Mouse (Mus musculus) adrenal gland, postnatal 10 days (tissue): ENCODE measurements around the gene Olfml1. TPM values are rescaled to one million over a fixed set of nuclear protein-coding genes. Genes with fewer than 3 reads are reported as not detected.

ENCODE experiments used
- DNase-seq: peaks from one replicate; pipeline ENCODE4 v3.0.0; 2021; ENCODE audit warnings: mixed read lengths
- long read RNA-seq, 2 experiments: library from polyadenylated mRNA; stranded (forward); transcript quantifications; one replicate each; pipeline ENCODE4 v2.0.0; 2021
- total RNA-seq, 2 experiments: library from RNA; stranded (reverse); gene quantifications; 2 replicates each; pipeline ENCODE4 v1.2.3; 2021

The Olfml1 gene
- total RNA-seq, result 10 to 100 TPM in 1 of 2 experiments, 1 to 10 TPM in 1; 9.9 to 12.4 TPM
- long read RNA-seq, experiment 1, transcript Olfml1-201 (3 exons, 1,685 nt), result major isoform, 9 of 11 reads
- long read RNA-seq, experiment 1, partial matches to known transcripts, result 0 of 11 reads
- long read RNA-seq, experiment 1, other reads (novel, unspliced or antisense), result 2 of 11 reads
- long read RNA-seq, experiment 2, transcript Olfml1-201 (3 exons, 1,685 nt), result major isoform, 9 of 9 reads
- long read RNA-seq, experiment 2, partial matches to known transcripts, result 0 of 9 reads
- long read RNA-seq, experiment 2, other reads (novel, unspliced or antisense), result 0 of 9 reads

- DNase-seq, result peak; percentile 11
Measured at GRCm38 (mm10) chr7:107567261-107567671, at the start of gene Olfml1. Gene Olfml1 (plus strand): TSS chr7:107567446.

- no peak for DNase-seq
Measured at GRCm38 (mm10) chr7:107519256-107520025, 47.8 kb upstream of the Olfml1 start.

GRCm38 (mm10) chr7:107521411-107521810, 45.8 kb upstream of the Olfml1 start:
- no peak for DNase-seq

- peak; percentile 60 for DNase-seq
Measured at GRCm38 (mm10) chr7:107526299-107526698, 40.9 kb upstream of the Olfml1 start.

- DNase-seq, result no peak
Measured at GRCm38 (mm10) chr7:107528169-107528772, 39.0 kb upstream of the Olfml1 start.

GRCm38 (mm10) chr7:107529364-107529763, 37.9 kb upstream of the Olfml1 start:
- DNase-seq, result no peak

GRCm38 (mm10) chr7:107535311-107535710, 31.9 kb upstream of the Olfml1 start:
- no peak for DNase-seq

GRCm38 (mm10) chr7:107536516-107536915, 30.7 kb upstream of the Olfml1 start:
- no peak for DNase-seq

GRCm38 (mm10) chr7:107540034-107540433, 27.2 kb upstream of the Olfml1 start:
- no peak for DNase-seq

GRCm38 (mm10) chr7:107545011-107545410, 22.2 kb upstream of the Olfml1 start:
- DNase-seq, result peak; percentile 13

- no peak for DNase-seq
Measured at GRCm38 (mm10) chr7:107547872-107548271, 19.4 kb upstream of the Olfml1 start.

- no peak for DNase-seq
Measured at GRCm38 (mm10) chr7:107553461-107553860, 13.8 kb upstream of the Olfml1 start.

- peak; percentile 12 for DNase-seq
Measured at GRCm38 (mm10) chr7:107555906-107556305, 11.3 kb upstream of the Olfml1 start.

- DNase-seq, result peak; percentile 15
Measured at GRCm38 (mm10) chr7:107560675-107561074, 6.6 kb upstream of the Olfml1 start.

GRCm38 (mm10) chr7:107561584-107561983, 5.7 kb upstream of the Olfml1 start:
- no peak for DNase-seq

GRCm38 (mm10) chr7:107563727-107564126, 3.5 kb upstream of the Olfml1 start:
- no peak for DNase-seq

GRCm38 (mm10) chr7:107567674-107568073, 428 bp downstream of the Olfml1 start:
- DNase-seq, result no peak

GRCm38 (mm10) chr7:107568971-107569370, 1.7 kb downstream of the Olfml1 start:
- DNase-seq, result no peak

- DNase-seq, result no peak
Measured at GRCm38 (mm10) chr7:107573856-107574255, 6.6 kb downstream of the Olfml1 start.

- no peak for DNase-seq
Measured at GRCm38 (mm10) chr7:107574276-107574675, 7.0 kb downstream of the Olfml1 start.

- DNase-seq, result no peak
Measured at GRCm38 (mm10) chr7:107592641-107593040, 25.4 kb downstream of the Olfml1 start.

GRCm38 (mm10) chr7:107593904-107594303, 26.7 kb downstream of the Olfml1 start:
- no peak for DNase-seq

GRCm38 (mm10) chr7:107594325-107594856, 27.1 kb downstream of the Olfml1 start:
- DNase-seq, result peak; percentile 62
